Mouse (Mus musculus): ENCODE data around the gene Vps13d.

GRCm38 (mm10) chr4:144957721-144958120 lies 237.1 kb downstream of the Vps13d start:
- TF ChIP-seq POLR2A (IDR thresholded peaks at IDR 0.05; ENCODE audit: control insufficient read depth, low read depth, low read length): no peak
- no peak for TF ChIP-seq CTCF (IDR thresholded peaks at IDR 0.05; ENCODE audit: control insufficient read depth, insufficient read depth, insufficient replicate concordance, low read depth, low read length)

Measured in testis, adult 2 months (tissue).